Mouse (Mus musculus) ES-E14 (cell line): ENCODE measurements at regions not wholly inside any gene's neighbourhood (a gene's known extent, or its start where the extent isn't known, plus 50 kb on each side); places are given as distances from the start of the nearest gene placed in this dataset.

Experiments used
- DNase-seq: peaks from one replicate; pipeline ENCODE4 v3.0.0-alpha.2; 2013; ENCODE audit warnings: low read depth, low spot score
- H3K27ac ChIP-seq: 2 replicates; pipeline ENCODE4 v1.5.1; 2012; ENCODE audit warnings: low read depth, mild to moderate bottlenecking, low read length, moderate library complexity, mixed read lengths; ENCODE audit not compliant: poor library complexity, insufficient read depth, severe bottlenecking
- H3K36me3 ChIP-seq: 2 replicates; pipeline ENCODE4 v1.6.1; 2012; ENCODE audit warnings: mild to moderate bottlenecking, low read length, moderate library complexity, mixed read lengths; ENCODE audit not compliant: control insufficient read depth, poor library complexity, insufficient read depth, severe bottlenecking
- H3K4me1 ChIP-seq, 2 experiments: fragments of 150-350 bp in 1 of 2; sonication (generic) in 1 of 2; 2 replicates each; pipeline ENCODE4 v1.6.1; 2012; ENCODE audit warnings: low read length in 2 of 2, mild to moderate bottlenecking in 1 of 2, mixed read lengths in 1 of 2; ENCODE audit not compliant: control insufficient read depth in 2 of 2, insufficient read depth in 2 of 2, poor library complexity in 1 of 2
- H3K4me3 ChIP-seq, 2 experiments: fragments of 150-350 bp in 1 of 2; sonication (generic) in 1 of 2; 2 replicates each; pipeline ENCODE4 v1.5.1; 2012; ENCODE audit warnings: low read length in 2 of 2, low read depth in 1 of 2, mild to moderate bottlenecking in 1 of 2, mixed read lengths in 1 of 2; ENCODE audit not compliant: insufficient read depth in 1 of 2, poor library complexity in 1 of 2, severe bottlenecking in 1 of 2
- H3K9ac ChIP-seq: 2 replicates; pipeline ENCODE4 v1.6.1; 2012; ENCODE audit warnings: low read depth, mild to moderate bottlenecking, low read length, mixed read lengths; ENCODE audit not compliant: poor library complexity, insufficient read depth, severe bottlenecking
- H3K9me3 ChIP-seq: fragments of 150-350 bp; sonication (generic); 2 replicates; pipeline ENCODE4 v1.6.1; 2012; ENCODE audit warnings: low read depth, mild to moderate bottlenecking, low read length; ENCODE audit not compliant: control insufficient read depth, insufficient read depth
- CHD2 ChIP-seq: IDR thresholded peaks from 2 replicates; pipeline ENCODE4 v1.6.1; 2014; ENCODE audit warnings: mild to moderate bottlenecking, low read depth, low read length, inconsistent platforms
- HCFC1 ChIP-seq: IDR thresholded peaks from 2 replicates; pipeline ENCODE4 v1.6.1; 2012; ENCODE audit warnings: low read length, inconsistent platforms, borderline replicate concordance; ENCODE audit not compliant: insufficient read depth
- MAFK ChIP-seq: IDR thresholded peaks from 2 replicates; pipeline ENCODE4 v1.6.1; 2014; ENCODE audit warnings: mild to moderate bottlenecking, low read depth, low read length, inconsistent platforms; ENCODE audit not compliant: insufficient read depth
- ZC3H11A ChIP-seq: IDR thresholded peaks from 2 replicates; pipeline ENCODE4 v1.6.1; 2012; ENCODE audit warnings: low read depth, mild to moderate bottlenecking, inconsistent platforms, low read length, borderline replicate concordance
- ZNF384 ChIP-seq: IDR thresholded peaks from 2 replicates; pipeline ENCODE4 v1.6.1; 2012; ENCODE audit warnings: low read depth, low read length, inconsistent platforms
- in situ Hi-C, 2 experiments: fragments of 600-800 bp; cut with MboI; formaldehyde crosslinking; loops; one replicate each; pipeline ENCODE4 v1.15.1; 2025; ENCODE audit warnings: low sequenced_read_pairs in 2 of 2, inconsistent platforms in 1 of 2; ENCODE audit not compliant: unreplicated experiment in 2 of 2

DNA sequence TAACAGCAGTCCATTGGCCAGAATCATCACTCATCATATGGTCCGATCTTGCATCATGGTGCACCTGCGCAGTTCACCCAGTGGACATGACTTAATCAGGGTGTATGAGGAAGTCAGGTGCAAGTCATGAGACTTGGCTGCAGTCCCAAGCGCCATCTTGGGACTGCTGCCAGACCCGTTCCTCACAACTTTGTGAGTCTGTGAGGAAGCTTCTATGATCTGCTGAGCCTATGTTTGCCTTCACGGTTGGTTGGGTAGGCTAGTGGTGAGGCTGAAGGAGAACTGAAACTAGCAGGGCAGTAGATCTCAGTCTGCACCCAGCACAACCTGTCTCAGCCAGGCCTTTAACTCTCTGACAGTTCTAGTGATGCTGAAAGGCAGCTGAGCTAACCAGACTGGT is 250.2 kb upstream of the 2610001J05Rik start:
- Histone ChIP-seq H3K4me3 (no peak overlapping the region), H3K27ac (no peak overlapping the region), H3K36me3 (no peaks in the 10 kb centered on the region), H3K9ac (no peak overlapping the region), H3K4me1 (no peaks in the 10 kb centered on the region), H3K9me3 (no peaks in the 10 kb centered on the region)
- in situ Hi-C loops, result no loop called here
- TF ChIP-seq HCFC1 (no peak), ZNF384 (no peak), MAFK (no peak), ZC3H11A (no peak), CHD2 (no peak)
- no peak for DNase-seq

GRCm38 (mm10) chr6:14094907-14095306 is 223.6 kb upstream of the 2610001J05Rik start:
- TF ChIP-seq ZC3H11A (no peak), CHD2 (no peak), HCFC1 (no peak), MAFK (no peak), ZNF384 (no peak)
- H3K27ac ChIP-seq, result no peak overlapping the region
- H3K4me3 ChIP-seq, result no peak overlapping the region
- in situ Hi-C loops, result no loop called here
- no peak overlapping the region for H3K9ac ChIP-seq
- H3K9me3 ChIP-seq, result no peaks in the 10 kb centered on the region
- DNase-seq, result no peak
- no peaks in the 10 kb centered on the region for H3K36me3 ChIP-seq
- H3K4me1 ChIP-seq, result no peaks in the 10 kb centered on the region

GRCm38 (mm10) chr6:14081884-14082283 is 210.6 kb upstream of the 2610001J05Rik start:
- H3K4me3 ChIP-seq, result no peak overlapping the region
- no peak overlapping the region for H3K27ac ChIP-seq
- H3K9me3 ChIP-seq, result no peaks in the 10 kb centered on the region
- H3K4me1 ChIP-seq, result no peaks in the 10 kb centered on the region
- in situ Hi-C loops, result no loop called here
- H3K9ac ChIP-seq, result no peak overlapping the region
- TF ChIP-seq ZC3H11A (no peak), ZNF384 (no peak), HCFC1 (no peak), MAFK (no peak), CHD2 (no peak)
- no peaks in the 10 kb centered on the region for H3K36me3 ChIP-seq
- no peak for DNase-seq

- Histone ChIP-seq H3K27ac (no peak overlapping the region), H3K4me3 (no peak overlapping the region), H3K9ac (no peak overlapping the region), H3K36me3 (no peaks in the 10 kb centered on the region), H3K9me3 (no peaks in the 10 kb centered on the region), H3K4me1 (no peaks in the 10 kb centered on the region)
- DNase-seq, result no peak
- in situ Hi-C loops, result no loop called here
- no peak for TF ChIP-seq CHD2
- no peak for TF ChIP-seq MAFK
- no peak for TF ChIP-seq HCFC1
- TF ChIP-seq ZNF384, result no peak
- no peak for TF ChIP-seq ZC3H11A
These were observed 192.4 kb upstream of the 2610001J05Rik start for GRCm38 (mm10) chr6:14063735-14064134.

DNA sequence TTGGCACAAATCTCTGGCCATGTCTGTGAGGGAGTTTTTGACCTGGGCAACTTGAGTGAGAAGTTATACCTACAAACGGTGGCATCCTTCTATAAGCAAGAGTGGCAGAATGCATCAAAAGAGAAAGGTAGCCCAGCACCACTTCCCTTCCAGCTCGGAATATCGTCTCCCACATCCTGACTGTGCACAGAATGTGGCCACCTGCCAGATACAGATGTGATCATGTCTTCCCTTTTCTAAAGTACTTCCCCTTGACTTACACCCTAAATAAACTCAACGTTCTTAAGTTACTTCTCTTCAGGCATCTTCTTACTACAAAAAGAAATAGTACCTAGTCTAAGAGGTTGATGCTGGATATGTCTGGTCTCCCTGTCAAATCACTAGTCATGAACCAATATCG is 175.2 kb upstream of the 2610001J05Rik start:
- Histone ChIP-seq H3K4me1 (no peaks in the 10 kb centered on the region), H3K4me3 (no peak overlapping the region), H3K27ac (no peak overlapping the region), H3K9ac (no peak overlapping the region), H3K36me3 (no peaks in the 10 kb centered on the region), H3K9me3 (no peaks in the 10 kb centered on the region)
- in situ Hi-C loops, result no loop called here
- no peak for TF ChIP-seq CHD2
- no peak for TF ChIP-seq ZC3H11A
- no peak for TF ChIP-seq HCFC1
- TF ChIP-seq ZNF384, result no peak
- TF ChIP-seq MAFK, result no peak
- DNase-seq, result no peak
